Mouse (Mus musculus): Measurements from ENCODE around the gene Gm973. TPM values are rescaled to one million over a fixed set of nuclear protein-coding genes. Genes with fewer than 3 reads are reported as not detected.

Gm973 gene
- polyA plus RNA-seq, 1 experiment: not detected

DNA sequence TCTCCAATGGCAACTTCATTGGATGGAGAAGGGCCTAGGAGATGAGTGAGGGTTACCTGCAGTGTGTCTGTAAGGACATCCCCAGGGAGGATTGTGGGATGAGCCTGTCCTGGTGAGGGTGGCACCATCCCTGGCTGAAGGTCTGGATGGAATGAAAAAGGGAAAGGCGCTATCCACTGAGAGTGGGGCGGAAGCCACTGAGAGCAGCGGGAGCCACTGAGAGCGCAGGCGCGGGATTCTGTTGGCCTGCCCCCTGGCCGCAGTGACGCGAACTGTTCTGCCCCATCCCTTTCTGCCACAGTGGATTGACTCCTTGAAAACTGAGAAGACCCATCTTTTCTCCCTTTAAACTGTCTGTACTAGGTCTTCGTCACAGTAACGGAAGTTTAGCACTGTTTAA is 87.8 kb downstream of the Gm973 start:
- TF ChIP-seq TAL1 (IDR thresholded peaks at IDR 0.05; ENCODE audit: low read length) (no peak), GATA1 (IDR thresholded peaks at IDR 0.05; ENCODE audit: low read length) (no peak)
- H3K36me3 ChIP-seq (ENCODE audit: control insufficient read depth): no peaks in the 10 kb centered on the region
- no peaks in the 10 kb centered on the region for H3K27me3 ChIP-seq (ENCODE audit: control insufficient read depth)
- H3K4me3 ChIP-seq (replicated peaks): no peak overlapping the region
- no peaks in the 10 kb centered on the region; the same call in 1 of the 2 replicates for H3K4me1 ChIP-seq (ENCODE audit: control insufficient read depth)
- no peaks in the 10 kb centered on the region for H3K9me3 ChIP-seq (ENCODE audit: control insufficient read depth, low read length)

DNA sequence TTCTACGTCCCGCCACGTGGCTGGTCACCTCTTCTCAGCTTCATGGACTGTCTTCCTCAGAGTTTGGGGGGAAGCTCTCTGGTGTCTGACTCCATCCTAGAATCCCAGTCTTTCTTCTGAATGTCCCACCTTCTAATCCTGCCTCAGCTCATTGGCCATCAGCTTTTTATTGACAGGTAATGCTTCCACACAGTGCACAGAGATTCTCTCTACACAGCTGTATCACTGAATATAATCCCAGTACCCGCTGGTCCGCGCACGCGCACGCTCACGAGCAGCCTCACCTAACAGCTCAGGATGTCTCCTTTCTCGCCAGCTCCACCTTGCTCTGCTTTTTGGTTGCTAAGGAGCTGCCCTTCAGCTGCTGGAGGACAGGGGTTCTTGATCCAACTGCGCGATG is 90.4 kb downstream of the Gm973 start:
- Histone ChIP-seq H3K27me3 (ENCODE audit: control insufficient read depth) (no peaks in the 10 kb centered on the region), H3K4me3 (replicated peaks) (no peak overlapping the region), H3K4me1 (ENCODE audit: control insufficient read depth) (no peaks in the 10 kb centered on the region; the same call in 1 of the 2 replicates), H3K36me3 (ENCODE audit: control insufficient read depth) (no peaks in the 10 kb centered on the region), H3K9me3 (ENCODE audit: control insufficient read depth, low read length) (no peaks in the 10 kb centered on the region)
- no peak for TF ChIP-seq GATA1 (IDR thresholded peaks at IDR 0.05; ENCODE audit: low read length)
- TF ChIP-seq TAL1 (IDR thresholded peaks at IDR 0.05; ENCODE audit: low read length): no peak

DNA sequence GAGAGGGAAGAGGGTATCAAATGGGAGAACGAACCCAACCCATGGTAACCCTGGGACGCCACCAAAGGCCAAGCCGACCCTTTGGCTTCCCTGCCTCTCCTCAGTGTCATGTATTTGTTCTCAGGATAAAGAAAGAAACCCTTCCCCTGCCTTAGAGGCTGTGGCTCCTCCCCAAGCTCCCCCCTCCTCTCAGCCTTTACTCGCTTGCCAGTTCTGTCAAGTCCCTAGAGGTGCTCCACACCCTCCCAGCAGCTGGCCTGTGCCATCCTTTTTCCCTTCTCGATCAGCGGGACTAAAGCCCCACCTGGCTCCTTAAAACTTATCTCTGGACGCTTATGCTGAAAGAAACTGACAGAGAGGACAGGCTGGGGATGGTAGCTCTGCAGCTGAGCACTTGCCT is 91.0 kb downstream of the Gm973 start:
- no peaks in the 10 kb centered on the region for H3K36me3 ChIP-seq (ENCODE audit: control insufficient read depth)
- no peaks in the 10 kb centered on the region; the same call in 1 of the 2 replicates for H3K4me1 ChIP-seq (ENCODE audit: control insufficient read depth)
- TF ChIP-seq TAL1 (IDR thresholded peaks at IDR 0.05; ENCODE audit: low read length) (no peak), GATA1 (IDR thresholded peaks at IDR 0.05; ENCODE audit: low read length) (no peak)
- H3K4me3 ChIP-seq (replicated peaks): no peak overlapping the region
- no peaks in the 10 kb centered on the region for H3K9me3 ChIP-seq (ENCODE audit: control insufficient read depth, low read length)
- H3K27me3 ChIP-seq (ENCODE audit: control insufficient read depth): no peaks in the 10 kb centered on the region

DNA sequence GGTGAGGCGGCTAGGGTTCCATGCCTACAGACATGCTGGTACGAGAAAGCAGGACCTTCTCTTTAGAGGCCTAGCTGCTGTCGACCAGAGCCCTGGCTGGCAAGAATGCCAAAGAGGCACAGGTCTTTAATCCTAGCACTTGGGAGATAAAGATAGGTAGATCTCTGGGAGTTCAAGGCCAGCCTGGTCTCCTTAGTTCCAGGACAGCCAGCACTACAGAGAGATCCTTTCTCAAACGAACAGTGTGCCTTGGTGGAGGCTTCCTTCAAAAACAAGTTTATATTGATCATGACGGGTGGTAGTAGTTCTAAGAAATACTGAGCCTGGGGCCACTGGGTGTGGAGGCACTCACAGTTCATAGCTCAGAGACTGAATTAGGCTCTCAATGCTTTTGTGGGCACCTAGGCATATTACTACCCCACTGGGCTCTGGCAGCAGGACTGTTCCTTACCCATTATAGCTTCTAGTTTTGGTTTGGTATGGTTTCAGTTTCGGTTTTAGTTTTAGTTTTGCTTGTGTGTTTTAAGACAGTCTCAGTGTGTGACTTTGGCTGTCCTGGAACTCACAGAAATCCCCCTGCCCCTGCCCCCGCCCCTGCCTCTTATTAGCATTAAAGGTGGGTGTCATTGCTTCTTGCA is 92.2 kb downstream of the Gm973 start:
- Histone ChIP-seq H3K4me1 (ENCODE audit: control insufficient read depth) (no peaks in the 10 kb centered on the region; the same call in 1 of the 2 replicates), H3K4me3 (replicated peaks) (no peak overlapping the region), H3K36me3 (ENCODE audit: control insufficient read depth) (no peaks in the 10 kb centered on the region), H3K9me3 (ENCODE audit: control insufficient read depth, low read length) (no peaks in the 10 kb centered on the region), H3K27me3 (ENCODE audit: control insufficient read depth) (no peaks in the 10 kb centered on the region)
- TF ChIP-seq TAL1 (IDR thresholded peaks at IDR 0.05; ENCODE audit: low read length): no peak
- TF ChIP-seq GATA1 (IDR thresholded peaks at IDR 0.05; ENCODE audit: low read length): no peak

DNA sequence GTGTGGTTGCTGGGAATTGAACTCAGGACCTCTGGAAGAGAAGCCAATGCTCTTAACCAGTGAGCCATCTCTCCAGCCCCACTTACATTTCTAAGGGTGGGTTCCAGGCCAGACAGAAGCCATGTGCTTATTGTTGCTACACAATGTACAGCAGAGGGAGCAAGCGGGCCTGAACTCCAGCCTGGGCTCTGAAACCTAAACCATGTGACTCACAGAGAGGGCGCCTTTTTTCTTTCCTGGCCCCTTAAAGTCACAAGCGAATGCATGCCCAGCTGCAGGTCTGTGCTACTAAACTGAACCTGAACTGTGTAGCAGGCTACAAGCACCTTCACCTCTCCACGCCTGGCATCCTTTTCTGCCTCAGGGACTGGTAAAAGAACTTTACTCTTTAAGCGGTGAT is 92.9 kb downstream of the Gm973 start:
- H3K9me3 ChIP-seq (ENCODE audit: control insufficient read depth, low read length): no peaks in the 10 kb centered on the region
- no peaks in the 10 kb centered on the region for H3K36me3 ChIP-seq (ENCODE audit: control insufficient read depth)
- no peak overlapping the region for H3K4me3 ChIP-seq (replicated peaks)
- H3K27me3 ChIP-seq (ENCODE audit: control insufficient read depth): no peaks in the 10 kb centered on the region
- no peaks in the 10 kb centered on the region for H3K4me1 ChIP-seq (ENCODE audit: control insufficient read depth)
- TF ChIP-seq TAL1 (IDR thresholded peaks at IDR 0.05; ENCODE audit: low read length) (no peak), GATA1 (IDR thresholded peaks at IDR 0.05; ENCODE audit: low read length) (no peak)

DNA sequence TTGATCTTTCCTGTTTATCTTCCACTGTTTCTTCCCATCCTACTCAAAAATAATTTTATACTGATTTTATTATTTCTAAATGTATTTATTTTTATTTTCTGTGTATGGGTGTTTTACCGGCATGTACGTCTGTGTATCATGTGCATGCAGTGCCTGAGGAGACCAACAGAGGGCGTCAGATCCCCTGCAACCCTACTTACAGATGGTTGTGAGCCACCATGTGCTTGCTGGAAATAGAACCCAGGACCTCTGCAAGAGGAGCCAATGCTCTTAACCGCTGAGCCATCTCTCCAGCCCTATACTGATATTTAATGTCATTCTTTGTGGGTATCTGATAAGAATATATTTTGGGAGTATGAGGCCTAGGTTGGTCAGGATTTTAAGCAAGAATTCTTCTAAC is 93.4 kb downstream of the Gm973 start:
- Histone ChIP-seq H3K9me3 (ENCODE audit: control insufficient read depth, low read length) (no peaks in the 10 kb centered on the region), H3K4me3 (replicated peaks) (no peak overlapping the region), H3K36me3 (ENCODE audit: control insufficient read depth) (no peaks in the 10 kb centered on the region), H3K4me1 (ENCODE audit: control insufficient read depth) (no peaks in the 10 kb centered on the region), H3K27me3 (ENCODE audit: control insufficient read depth) (no peaks in the 10 kb centered on the region)
- TF ChIP-seq TAL1 (IDR thresholded peaks at IDR 0.05; ENCODE audit: low read length) (no peak), GATA1 (IDR thresholded peaks at IDR 0.05; ENCODE audit: low read length) (no peak)

DNA sequence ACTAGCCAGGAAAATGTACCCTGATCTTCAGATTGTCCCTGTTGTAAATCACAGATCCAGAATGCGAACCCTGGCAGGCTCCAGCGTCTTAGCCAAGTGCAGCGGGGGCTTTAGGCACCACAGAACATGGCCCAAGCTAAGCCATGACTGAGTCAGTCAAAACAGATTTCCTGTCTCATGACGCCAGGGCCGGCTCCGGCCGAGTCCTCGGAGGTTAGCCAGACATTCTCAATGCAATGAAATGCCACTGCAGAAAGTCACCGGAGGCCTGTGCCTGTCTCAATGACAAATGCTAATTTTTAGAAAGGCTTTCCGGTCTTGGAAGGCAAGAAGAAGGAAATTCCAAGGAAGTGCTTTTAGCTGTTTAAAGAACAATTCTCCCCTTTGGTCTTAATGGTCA is 93.8 kb downstream of the Gm973 start:
- Histone ChIP-seq H3K4me1 (ENCODE audit: control insufficient read depth) (no peaks in the 10 kb centered on the region), H3K4me3 (replicated peaks) (no peak overlapping the region), H3K27me3 (ENCODE audit: control insufficient read depth) (no peaks in the 10 kb centered on the region), H3K9me3 (ENCODE audit: control insufficient read depth, low read length) (no peaks in the 10 kb centered on the region), H3K36me3 (ENCODE audit: control insufficient read depth) (no peaks in the 10 kb centered on the region)
- TF ChIP-seq GATA1 (IDR thresholded peaks at IDR 0.05; ENCODE audit: low read length) (no peak), TAL1 (IDR thresholded peaks at IDR 0.05; ENCODE audit: low read length) (no peak)

DNA sequence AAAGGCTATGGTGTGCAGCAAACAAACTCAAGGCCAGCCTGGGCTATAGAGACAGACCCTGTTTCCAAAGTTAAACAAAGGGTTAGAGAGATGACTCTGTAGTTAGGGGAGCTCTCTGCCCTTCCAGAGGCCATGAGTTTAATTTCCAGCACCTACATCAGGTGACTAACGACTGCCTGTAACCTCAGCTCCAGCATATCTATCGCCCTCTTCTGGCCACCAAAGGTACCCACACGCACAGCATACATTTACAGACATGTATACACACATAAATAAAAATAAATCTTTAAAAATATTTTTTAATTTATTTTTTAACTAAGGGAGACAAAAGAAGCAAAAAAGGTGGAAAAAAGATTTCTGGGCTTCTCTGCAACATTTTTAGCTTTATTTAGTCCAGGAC is 94.9 kb downstream of the Gm973 start:
- TF ChIP-seq GATA1 (IDR thresholded peaks at IDR 0.05; ENCODE audit: low read length): no peak
- no peak for TF ChIP-seq TAL1 (IDR thresholded peaks at IDR 0.05; ENCODE audit: low read length)
- no peaks in the 10 kb centered on the region for H3K36me3 ChIP-seq (ENCODE audit: control insufficient read depth)
- H3K27me3 ChIP-seq (ENCODE audit: control insufficient read depth): no peaks in the 10 kb centered on the region
- H3K4me1 ChIP-seq (ENCODE audit: control insufficient read depth): no peaks in the 10 kb centered on the region
- no peaks in the 10 kb centered on the region for H3K9me3 ChIP-seq (ENCODE audit: control insufficient read depth, low read length)
- no peak overlapping the region for H3K4me3 ChIP-seq (replicated peaks)

DNA sequence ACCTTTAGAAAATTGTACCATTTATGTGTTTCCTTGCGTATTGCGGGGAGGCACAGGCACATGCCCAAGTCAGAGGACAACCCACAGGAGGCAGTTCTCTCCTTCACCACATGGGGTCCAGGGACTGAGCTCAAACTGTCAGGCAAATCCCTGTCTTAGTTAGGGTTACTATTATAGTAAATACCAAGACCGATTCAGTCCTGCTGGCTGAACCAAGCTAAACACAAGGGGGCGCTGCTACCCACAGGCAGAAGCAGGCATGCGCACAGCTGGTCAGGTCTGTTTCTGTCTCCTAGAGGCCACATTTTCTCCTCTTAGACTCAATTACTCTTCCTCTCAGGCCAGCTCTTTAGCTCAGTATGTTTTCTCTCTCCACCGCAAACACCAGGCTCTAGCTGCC is 97.7 kb downstream of the Gm973 start:
- no peaks in the 10 kb centered on the region for H3K36me3 ChIP-seq (ENCODE audit: control insufficient read depth)
- no peak for TF ChIP-seq GATA1 (IDR thresholded peaks at IDR 0.05; ENCODE audit: low read length)
- no peak for TF ChIP-seq TAL1 (IDR thresholded peaks at IDR 0.05; ENCODE audit: low read length)
- H3K4me3 ChIP-seq (replicated peaks): no peak overlapping the region
- H3K4me1 ChIP-seq (ENCODE audit: control insufficient read depth): no peaks in the 10 kb centered on the region
- no peaks in the 10 kb centered on the region for H3K9me3 ChIP-seq (ENCODE audit: control insufficient read depth, low read length)
- H3K27me3 ChIP-seq (ENCODE audit: control insufficient read depth): no peaks in the 10 kb centered on the region

DNA sequence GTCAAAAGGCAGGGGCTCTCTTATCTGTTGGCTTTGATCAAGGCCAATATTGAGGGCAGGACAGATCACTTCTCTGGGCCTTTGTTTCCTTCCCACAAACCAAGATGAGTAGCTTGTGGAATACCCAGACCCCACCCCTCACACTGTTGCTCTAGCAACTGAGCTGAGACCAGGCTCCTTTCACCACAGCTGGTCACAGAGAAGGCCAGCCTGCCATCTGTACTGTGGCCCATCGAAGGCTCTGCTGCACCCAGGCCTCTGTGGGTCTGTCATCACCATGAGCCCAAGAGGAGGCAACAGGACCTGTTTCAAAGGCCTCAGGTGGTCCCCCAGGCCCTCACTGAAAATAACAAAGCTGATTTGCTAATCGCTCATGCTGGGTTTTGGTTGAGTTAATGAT is 99.0 kb downstream of the Gm973 start:
- H3K36me3 ChIP-seq (ENCODE audit: control insufficient read depth): no peaks in the 10 kb centered on the region
- no peaks in the 10 kb centered on the region for H3K27me3 ChIP-seq (ENCODE audit: control insufficient read depth)
- no peak for TF ChIP-seq TAL1 (IDR thresholded peaks at IDR 0.05; ENCODE audit: low read length)
- TF ChIP-seq GATA1 (IDR thresholded peaks at IDR 0.05; ENCODE audit: low read length): no peak
- H3K4me1 ChIP-seq (ENCODE audit: control insufficient read depth): no peaks in the 10 kb centered on the region
- H3K4me3 ChIP-seq (replicated peaks): no peak overlapping the region
- H3K9me3 ChIP-seq (ENCODE audit: control insufficient read depth, low read length): no peaks in the 10 kb centered on the region
